In genomic region chr16:29973250-29973649, GRCm38 (mm10) we compare ENCODE assay signal across 10 mouse cellular contexts.
A peak's percentile ranks its signal among the peaks of the same experiment; 100 is the strongest.
DNase-seq lines count a peak whose midpoint lies in the region; ATAC-seq and TF ChIP-seq lines count a peak whose summit lies in the region.
"Had no signal": no experiment of that assay in that cellular context is flagged by ENCODE, and none has a peak within 500 bp of the region (broad histone marks: within the 10 kb centered on the region; RNA-seq: fewer than 3 reads in every experiment).

No protein-coding gene starts in this region.

- no peaks in the 10 kb centered on the region for H3K36me3 ChIP-seq in kidney, adult 2 months (ENCODE audit: control insufficient read depth, insufficient read depth, low read length)
- H3K36me3 ChIP-seq in kidney, embryonic 16.5 days (ENCODE audit: insufficient read depth, low read length) = no peaks in the 10 kb centered on the region

- peak; percentile 18 for ATAC-seq in kidney, embryonic 16.5 days (ENCODE audit: low FRiP score, low TSS enrichment)
- ATAC-seq in erythroblast, adult 5-6 weeks (replicated peaks; ENCODE audit: low FRiP score, poor library complexity, severe bottlenecking) = no peak
- ATAC-seq: inflammation-experienced regulatory T-cells, adult 6 months had no signal

- no peaks in the 10 kb centered on the region for H3K4me1 ChIP-seq in kidney, adult 2 months (ENCODE audit: control insufficient read depth, insufficient read depth, low read length)
- peaks cover 30% of the 10 kb centered on the region for H3K4me1 ChIP-seq in kidney, embryonic 16.5 days (ENCODE audit: insufficient read depth, low read length)

- WGBS in kidney, adult 2 months = 33% methylated on average over 7 of the region's 7 CpGs
- WGBS in kidney, embryonic 16.5 days = 9% methylated on average over 7 of the region's 7 CpGs

- H3K4me2 ChIP-seq in kidney, embryonic 16.5 days (replicated peaks; ENCODE audit: low read depth, low read length) = 0 out of 2 replicates have a peak overlapping the region, but pooled peaks have one; percentile 1

- no peak overlapping the region for H3K9ac ChIP-seq in kidney, embryonic 16.5 days (replicated peaks; ENCODE audit: low read length)

- no peaks in the 10 kb centered on the region for H3K27me3 ChIP-seq in kidney, adult 2 months (replicated peaks; ENCODE audit: control insufficient read depth, insufficient read depth, low read length)
- no peaks in the 10 kb centered on the region for H3K27me3 ChIP-seq in kidney, embryonic 16.5 days (ENCODE audit: insufficient read depth, low read length)

- H3K4me3 ChIP-seq in kidney, adult 2 months (ENCODE audit: insufficient read depth, low read depth, low read length) = no peak overlapping the region
- H3K4me3 ChIP-seq in kidney, embryonic 16.5 days (ENCODE audit: low read length) = no peak overlapping the region

- DNase-seq in kidney, adult 2 months = peak; percentile 31
- no peak for DNase-seq in kidney, adult 8-10 months
- DNase-seq in adrenal gland, adult 2 months = peak; percentile 45
- peak; percentile 46 to 56 for DNase-seq in lung, postnatal 4 days
- no peak for DNase-seq in left cerebral cortex, adult 11 months (ENCODE audit: low spot score)
- no peak for DNase-seq in ovary, postnatal 14 days (ENCODE audit: low spot score)
- DNase-seq: gastrocnemius, postnatal 25 days had no signal

- TF ChIP-seq POLR2A in kidney, adult 2 months (IDR thresholded peaks at IDR 0.05; ENCODE audit: low read depth, low read length) = no peak

- no peak for TF ChIP-seq CTCF in kidney, adult 2 months (conservative IDR thresholded peaks at IDR 0.05; ENCODE audit: insufficient read depth, insufficient read length, low read depth, low read length)

- H3K9me3 ChIP-seq in kidney, embryonic 16.5 days (ENCODE audit: low read length) = no peaks in the 10 kb centered on the region

- no peak overlapping the region for H3K27ac ChIP-seq in kidney, adult 2 months (ENCODE audit: insufficient read depth, low read depth, low read length)
- H3K27ac ChIP-seq in kidney, embryonic 16.5 days (ENCODE audit: low read length) = peak overlapping the region; percentile 61; the same call in 1 of the 2 replicates

Comparison
In these comparisons a context has a peak if more than half of its experiments do, and no peak if none do; other contexts are left out.
1. DNase-seq: peak in kidney, adult 2 months (single experiment), adrenal gland, adult 2 months (single experiment) and lung, postnatal 4 days (2 of 2); none in kidney, adult 8-10 months (0 of 2), left cerebral cortex, adult 11 months (single experiment) and ovary, postnatal 14 days (single experiment).